Mouse (Mus musculus) gonadal fat pad, adult 2 months (tissue): Measurements from ENCODE around the gene Fbxo48. TPM values are rescaled to one million over a fixed set of nuclear protein-coding genes. Genes with fewer than 3 reads are reported as not detected.

Source experiments
- DNase-seq: peaks from one replicate; pipeline ENCODE4 v3.0.0-alpha.2; 2012; ENCODE audit warnings: low read depth
- polyA plus RNA-seq: library from polyadenylated mRNA; depleted of rRNA; stranded (reverse); fragments of >200 nt; gene quantifications from 2 replicates; pipeline ENCODE4 v1.2.3, GENCODE M21; 2012; rRNA removed

Gene Fbxo48
- polyA plus RNA-seq, 1 experiment: 0.20 TPM

DNA sequence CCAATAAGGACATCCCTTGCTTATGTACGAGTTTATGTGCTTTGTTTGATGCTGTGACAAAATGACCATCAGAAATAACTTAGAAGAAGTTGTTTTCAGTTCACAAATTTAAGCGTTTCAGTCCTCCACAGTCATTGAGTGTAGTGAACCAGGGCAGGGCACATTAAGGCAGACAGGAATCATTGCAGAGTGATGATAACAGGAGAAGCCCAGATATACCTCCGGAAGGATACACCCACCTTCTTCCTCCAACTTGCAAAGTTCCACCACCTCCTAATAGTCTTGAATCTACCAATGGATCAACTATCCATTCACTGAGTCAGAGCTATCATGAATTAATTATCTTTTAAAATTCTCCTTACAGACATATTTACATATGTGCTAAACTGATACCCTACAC is 20.9 kb downstream of the Fbxo48 start:
- DNase-seq: no peak

- DNase-seq: no peak
These were observed 21.9 kb downstream of the Fbxo48 start for GRCm38 (mm10) chr11:16973086-16973485.

GRCm38 (mm10) chr11:16976937-16977336 is 25.8 kb downstream of the Fbxo48 start:
- no peak for DNase-seq

GRCm38 (mm10) chr11:16977611-16978010 is 26.4 kb downstream of the Fbxo48 start:
- no peak for DNase-seq

DNA sequence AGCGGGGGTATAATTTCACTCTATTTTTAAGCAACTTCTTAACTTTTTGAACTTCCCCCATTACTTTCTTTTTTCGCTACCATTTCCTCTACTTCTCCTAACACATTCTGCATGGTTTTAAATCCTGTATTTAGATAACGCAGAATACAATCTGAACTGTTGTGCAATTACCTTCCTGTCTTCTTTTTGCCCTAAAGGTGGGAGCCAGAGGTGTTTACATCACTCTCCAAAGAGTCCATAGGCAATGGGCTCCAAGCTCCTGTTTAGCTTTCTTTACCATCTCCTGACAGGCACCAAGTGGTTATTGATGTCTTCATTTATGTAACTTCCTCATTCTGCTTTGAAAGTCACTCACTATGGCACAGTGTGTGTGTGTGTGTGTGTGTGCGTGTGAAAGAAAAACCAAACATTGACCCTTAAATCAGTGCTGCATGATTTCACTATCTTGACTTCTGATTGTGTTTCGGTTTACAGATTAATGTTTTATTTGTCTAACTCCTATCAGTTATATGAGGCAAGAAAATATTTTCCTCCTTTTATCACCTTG is 27.1 kb downstream of the Fbxo48 start:
- DNase-seq: no peak

GRCm38 (mm10) chr11:16986550-16987187 is 35.5 kb downstream of the Fbxo48 start:
- DNase-seq: no peak

GRCm38 (mm10) chr11:16987745-16988328 is 36.7 kb downstream of the Fbxo48 start:
- no peak for DNase-seq

DNA sequence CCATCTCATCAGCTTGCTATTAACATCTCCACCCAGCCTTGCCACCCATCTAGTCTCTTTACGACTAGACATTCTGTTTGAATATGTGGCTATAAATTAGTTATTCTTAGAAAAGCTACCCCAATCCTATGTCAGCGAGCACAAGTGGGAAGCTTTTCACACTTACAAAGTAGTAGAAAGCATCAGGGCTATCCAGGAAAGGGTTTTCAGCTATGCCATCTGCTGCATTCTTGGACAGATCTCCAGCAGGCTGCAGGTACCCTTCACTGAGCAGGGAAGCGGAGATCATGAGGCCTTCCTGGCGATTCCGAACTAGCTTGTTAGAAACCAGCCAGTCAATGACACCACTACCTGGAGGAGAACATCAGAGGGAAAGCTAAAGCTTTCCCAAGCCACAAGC is 38.7 kb downstream of the Fbxo48 start:
- no peak for DNase-seq

DNA sequence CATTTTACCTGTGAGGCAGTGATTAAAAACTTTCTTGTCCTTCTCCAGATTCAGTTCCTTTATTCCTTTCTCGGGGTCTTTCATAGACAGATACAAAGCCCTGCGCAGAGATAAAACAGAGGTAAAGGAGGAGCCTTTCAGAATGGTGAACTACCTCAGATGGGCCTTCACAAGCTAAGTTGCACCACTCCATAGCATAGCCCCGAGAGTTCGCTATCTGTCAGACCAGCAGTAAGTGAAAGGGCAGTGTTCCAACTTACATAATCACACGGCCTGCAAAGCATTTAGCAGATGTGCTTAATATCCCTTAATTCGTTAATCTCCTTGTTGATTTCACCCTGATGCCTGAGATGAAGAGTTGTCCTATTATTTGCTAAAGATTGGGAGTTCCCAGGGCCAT is 41.7 kb downstream of the Fbxo48 start:
- DNase-seq: no peak

DNA sequence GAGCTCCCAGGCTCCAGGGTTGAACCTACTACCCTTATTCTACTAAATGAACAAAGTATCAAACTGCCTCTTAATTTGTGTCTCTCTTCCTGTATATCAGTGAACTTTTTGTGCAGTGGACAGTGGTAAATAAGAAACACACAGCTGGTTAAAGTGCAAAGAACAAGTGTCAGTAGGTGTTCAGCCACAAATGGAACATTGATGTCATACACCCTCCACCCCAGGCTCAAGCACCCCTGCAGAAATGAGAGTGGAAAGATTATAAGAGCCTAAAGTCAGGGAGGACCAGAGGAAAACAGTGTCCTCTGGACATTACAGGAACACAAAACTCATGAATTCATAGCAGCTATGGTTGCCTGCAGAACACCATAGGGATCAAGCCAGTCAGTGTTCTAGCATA is 45.6 kb downstream of the Fbxo48 start:
- DNase-seq: no peak

DNA sequence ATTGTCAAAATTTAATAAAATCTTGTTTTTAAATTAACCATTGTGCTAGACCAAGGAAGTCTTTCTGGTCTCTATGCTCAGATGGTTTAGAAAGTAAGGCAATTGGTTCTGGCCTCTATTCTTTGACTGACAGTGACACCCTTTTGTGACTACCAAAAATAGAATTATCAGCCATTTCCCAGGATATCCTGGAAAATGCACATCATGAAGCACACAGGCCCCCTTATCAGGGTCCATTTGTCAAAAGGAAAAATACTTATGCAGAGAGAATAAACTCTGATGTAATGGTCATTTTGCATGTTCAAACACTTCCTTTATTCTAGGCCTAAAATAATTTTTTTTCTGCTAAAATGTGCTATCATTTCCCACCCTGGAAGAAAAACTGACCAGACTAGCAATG is 46.3 kb downstream of the Fbxo48 start:
- DNase-seq: no peak

DNA sequence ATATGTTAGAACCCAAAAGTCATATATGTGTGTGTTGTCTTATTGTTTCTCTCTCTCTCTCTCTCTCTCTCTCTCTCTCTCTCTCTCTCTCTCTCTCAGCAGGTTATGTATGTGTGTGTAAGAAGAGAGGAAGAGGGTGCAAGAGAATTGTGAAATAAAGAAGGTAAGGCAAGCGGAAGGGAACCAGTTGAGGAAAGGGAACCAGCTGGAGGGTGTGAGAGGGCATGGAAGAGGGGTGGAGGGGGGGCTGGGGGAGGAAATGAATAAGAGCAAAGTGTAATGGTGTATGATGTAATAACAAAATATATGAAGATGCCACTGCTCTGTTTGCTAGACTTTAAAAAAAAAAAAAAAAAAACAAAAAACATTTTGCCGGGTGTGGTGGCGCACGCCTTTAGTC is 48.2 kb downstream of the Fbxo48 start:
- DNase-seq: no peak

- DNase-seq: no peak
These were observed 48.8 kb downstream of the Fbxo48 start for GRCm38 (mm10) chr11:16999933-17000332.

GRCm38 (mm10) chr11:17000353-17001334 is 49.5 kb downstream of the Fbxo48 start:
- DNase-seq: no peak

GRCm38 (mm10) chr11:17002739-17003373 is 51.7 kb downstream of the Fbxo48 start:
- no peak for DNase-seq

GRCm38 (mm10) chr11:17003757-17004156 is 52.6 kb downstream of the Fbxo48 start:
- DNase-seq: no peak

Other genes starting within 250 kb of the Fbxo48 start
- gene Egfr, start 199.2 kb upstream of the Fbxo48 start, polyA plus RNA-seq: 44.6 and 47.8 TPM in 2 replicates
- gene Cnrip1, start 100.2 kb downstream of the Fbxo48 start, polyA plus RNA-seq: 7.0 and 9.0 TPM in 2 replicates
- gene Plek, start 101.0 kb downstream of the Fbxo48 start, polyA plus RNA-seq: 1.5 and 2.2 TPM in 2 replicates
- gene Ppp3r1, start 207.9 kb downstream of the Fbxo48 start, polyA plus RNA-seq: 38.8 and 51.7 TPM in 2 replicates
- 7.7 and 8.2 TPM in 2 replicates for gene Wdr92, start 230.7 kb downstream of the Fbxo48 start, polyA plus RNA-seq